Mouse (Mus musculus) monocyte, adult 5-6 weeks (primary cell): ENCODE measurements around the gene Fkbp2. TPM values are rescaled to one million over a fixed set of nuclear protein-coding genes. Genes with fewer than 3 reads are reported as not detected.

Experiments
- ATAC-seq: fragments of 153-309, 156-312 bp; replicated peaks from 2 replicates; pipeline ENCODE4 v1.8.0; 2017; ENCODE audit warnings: mild to moderate bottlenecking; ENCODE audit not compliant: low TSS enrichment, insufficient number of reproducible peaks, severe bottlenecking, poor library complexity, low FRiP score
- total RNA-seq: library from RNA; stranded (forward); fragments of 200-1000, 200-491, 200-594 nt; gene quantifications from 3 replicates; pipeline ENCODE4 v1.2.3, GENCODE M21; 2017

Fkbp2 gene
- total RNA-seq, 1 experiment from 2014 or later = 104 TPM

- 0 out of 2 replicates have a peak, but pooled peaks have one; percentile 1 for ATAC-seq
These were observed 29.6 kb downstream of the Fkbp2 start for GRCm38 (mm10) chr19:6950613-6951153.

GRCm38 (mm10) chr19:6949951-6950350 is 30.4 kb downstream of the Fkbp2 start:
- ATAC-seq = no peak

GRCm38 (mm10) chr19:6949532-6949931 is 30.8 kb downstream of the Fkbp2 start:
- ATAC-seq = no peak

- no peak for ATAC-seq
These were observed 32.1 kb downstream of the Fkbp2 start for GRCm38 (mm10) chr19:6948186-6948585.

- ATAC-seq = no peak
These were observed 32.6 kb downstream of the Fkbp2 start for GRCm38 (mm10) chr19:6947742-6948141.

GRCm38 (mm10) chr19:6943709-6944108 is 36.6 kb downstream of the Fkbp2 start:
- ATAC-seq = no peak

- no peak for ATAC-seq
These were observed 37.5 kb downstream of the Fkbp2 start for GRCm38 (mm10) chr19:6942764-6943163.

- peak; percentile 75 for ATAC-seq
These were observed 38.0 kb downstream of the Fkbp2 start, which contains the start of gene Gpr137 for GRCm38 (mm10) chr19:6942249-6942691. TSS of gene Gpr137 (minus strand) at chr19:6942480.

GRCm38 (mm10) chr19:6941372-6942248 is 38.7 kb downstream of the Fkbp2 start, which contains the start of gene Bad:
TSS of gene Bad (plus strand) at chr19:6941861.
- ATAC-seq = peak; percentile 53

GRCm38 (mm10) chr19:6940396-6941351 is 39.6 kb downstream of the Fkbp2 start:
- ATAC-seq = no peak

- ATAC-seq = no peak
These were observed 40.9 kb downstream of the Fkbp2 start for GRCm38 (mm10) chr19:6939106-6940002.

GRCm38 (mm10) chr19:6937541-6938465 is 42.5 kb downstream of the Fkbp2 start:
- no peak for ATAC-seq

- 0 out of 2 replicates have a peak, but pooled peaks have one; percentile 29 for ATAC-seq
These were observed 44.0 kb downstream of the Fkbp2 start for GRCm38 (mm10) chr19:6936299-6936698.

- no peak for ATAC-seq
These were observed 45.9 kb downstream of the Fkbp2 start, which contains the start of gene Kcnk4 for GRCm38 (mm10) chr19:6934195-6934977. TSS of gene Kcnk4 (minus strand) at chr19:6934515.

- ATAC-seq = 0 out of 2 replicates have a peak, but pooled peaks have one; percentile 15
These were observed 46.7 kb downstream of the Fkbp2 start for GRCm38 (mm10) chr19:6933436-6934194.
